Mouse (Mus musculus): ENCODE measurements around the gene Baz1b. TPM values are rescaled to one million over a fixed set of nuclear protein-coding genes. Genes with fewer than 3 reads are reported as not detected.
A peak's percentile ranks its signal among the peaks of the same experiment; 100 is the strongest.

The Baz1b gene
- 68.9 and 70.9 TPM in 2 replicates for polyA plus RNA-seq (2014; fragmentation: Nextera tagmentation; extraction: Ambion mirVana)

- peak; percentile 99 for DNase-seq
Observed at GRCm38 (mm10) chr5:135186621-135187348, at the start of gene Baz1b. TSS of gene Baz1b (plus strand) at chr5:135187264.

GRCm38 (mm10) chr5:135139881-135140280, 47.2 kb upstream of the Baz1b start:
- 72% methylated on average over 2 of the region's 2 CpGs for WGBS
- no peak for TF ChIP-seq CTCF (IDR thresholded peaks at IDR 0.05; ENCODE audit: low read depth)

More at GRCm38 (mm10) chr5:135186621-135187348, at the start of gene Baz1b:
- WGBS: under 1% methylated on average over 56 of the region's 57 CpGs
- Histone ChIP-seq H3K27me3 (ENCODE audit: insufficient read depth, low read length) (no peaks in the 10 kb centered on the region), H3K4me1 (ENCODE audit: insufficient read depth) (peaks cover 9% of the 10 kb centered on the region), H3K9ac (peak within 1 kb of the TSS; percentile 98), H3K27ac (ENCODE audit: low read depth) (peak within 1 kb of the TSS; percentile 98), H3K4me3 (ENCODE audit: low read depth, low read length) (peak within 1 kb of the TSS; percentile 100), H3K4me2 (peak within 1 kb of the TSS; percentile 84), H3K36me3 (ENCODE audit: insufficient read depth) (peaks cover 34% of the 10 kb centered on the region), H3K9me3 (ENCODE audit: low read depth, low read length) (no peaks in the 10 kb centered on the region)
- no peak for TF ChIP-seq CTCF (IDR thresholded peaks at IDR 0.05; ENCODE audit: low read depth)
- peak; percentile 98 for ATAC-seq (ENCODE audit: insufficient read depth)

GRCm38 (mm10) chr5:135144469-135144868, 42.6 kb upstream of the Baz1b start:
- no peak overlapping the region for H3K9ac ChIP-seq

More at GRCm38 (mm10) chr5:135139881-135140280, 47.2 kb upstream of the Baz1b start:
- no peak for DNase-seq
- ATAC-seq (ENCODE audit: insufficient read depth): no peak
- Histone ChIP-seq H3K9me3 (ENCODE audit: low read depth, low read length) (no peaks in the 10 kb centered on the region), H3K27me3 (ENCODE audit: insufficient read depth, low read length) (peaks cover 4% of the 10 kb centered on the region; the same call in 1 of the 2 replicates), H3K36me3 (ENCODE audit: insufficient read depth) (no peaks in the 10 kb centered on the region), H3K9ac (no peak overlapping the region), H3K4me3 (ENCODE audit: low read depth, low read length) (no peak overlapping the region), H3K4me2 (no peak overlapping the region), H3K4me1 (ENCODE audit: insufficient read depth) (no peaks in the 10 kb centered on the region), H3K27ac (ENCODE audit: low read depth) (no peak overlapping the region)

GRCm38 (mm10) chr5:135145532-135145931, 41.5 kb upstream of the Baz1b start:
- no peak overlapping the region for H3K9ac ChIP-seq
- H3K4me2 ChIP-seq: no peak overlapping the region
- ATAC-seq (ENCODE audit: insufficient read depth): no peak
- H3K4me3 ChIP-seq (ENCODE audit: low read depth, low read length): no peak overlapping the region
- no peak for DNase-seq
- no peaks in the 10 kb centered on the region for H3K27me3 ChIP-seq (ENCODE audit: insufficient read depth, low read length)
- no peaks in the 10 kb centered on the region for H3K9me3 ChIP-seq (ENCODE audit: low read depth, low read length)
- no peak for TF ChIP-seq CTCF (IDR thresholded peaks at IDR 0.05; ENCODE audit: low read depth)
- peaks cover 4% of the 10 kb centered on the region; the same call in 1 of the 2 replicates for H3K4me1 ChIP-seq (ENCODE audit: insufficient read depth)
- H3K36me3 ChIP-seq (ENCODE audit: insufficient read depth): no peaks in the 10 kb centered on the region
- 69% methylated on average over 3 of the region's 3 CpGs for WGBS
- no peak overlapping the region for H3K27ac ChIP-seq (ENCODE audit: low read depth)

More at GRCm38 (mm10) chr5:135144469-135144868, 42.6 kb upstream of the Baz1b start:
- WGBS: 38% methylated on average over 4 of the region's 4 CpGs
- Histone ChIP-seq H3K27ac (ENCODE audit: low read depth) (no peak overlapping the region), H3K27me3 (ENCODE audit: insufficient read depth, low read length) (no peaks in the 10 kb centered on the region), H3K4me3 (ENCODE audit: low read depth, low read length) (no peak overlapping the region), H3K4me2 (no peak overlapping the region), H3K4me1 (ENCODE audit: insufficient read depth) (peaks cover 4% of the 10 kb centered on the region; the same call in 1 of the 2 replicates), H3K9me3 (ENCODE audit: low read depth, low read length) (no peaks in the 10 kb centered on the region), H3K36me3 (ENCODE audit: insufficient read depth) (no peaks in the 10 kb centered on the region)
- DNase-seq: no peak
- TF ChIP-seq CTCF (IDR thresholded peaks at IDR 0.05; ENCODE audit: low read depth): no peak
- ATAC-seq (ENCODE audit: insufficient read depth): no peak

GRCm38 (mm10) chr5:135145955-135146354, 41.1 kb upstream of the Baz1b start:
- H3K36me3 ChIP-seq (ENCODE audit: insufficient read depth): no peaks in the 10 kb centered on the region
- no peak overlapping the region for H3K4me3 ChIP-seq (ENCODE audit: low read depth, low read length)
- H3K27me3 ChIP-seq (ENCODE audit: insufficient read depth, low read length): no peaks in the 10 kb centered on the region
- no peak for DNase-seq
- TF ChIP-seq CTCF (IDR thresholded peaks at IDR 0.05; ENCODE audit: low read depth): no peak
- H3K4me1 ChIP-seq (ENCODE audit: insufficient read depth): peaks cover 4% of the 10 kb centered on the region; the same call in 1 of the 2 replicates
- ATAC-seq (ENCODE audit: insufficient read depth): no peak
- H3K9ac ChIP-seq: no peak overlapping the region
- H3K9me3 ChIP-seq (ENCODE audit: low read depth, low read length): no peaks in the 10 kb centered on the region
- no peak overlapping the region for H3K4me2 ChIP-seq
- no peak overlapping the region for H3K27ac ChIP-seq (ENCODE audit: low read depth)

- Histone ChIP-seq H3K36me3 (ENCODE audit: insufficient read depth) (peaks cover 16% of the 10 kb centered on the region), H3K9me3 (ENCODE audit: low read depth, low read length) (no peaks in the 10 kb centered on the region), H3K27me3 (ENCODE audit: insufficient read depth, low read length) (no peaks in the 10 kb centered on the region), H3K4me2 (peak overlapping the region; percentile 82), H3K27ac (ENCODE audit: low read depth) (peak overlapping the region; percentile 58), H3K9ac (peak overlapping the region; percentile 33), H3K4me3 (ENCODE audit: low read depth, low read length) (peak overlapping the region; percentile 88), H3K4me1 (ENCODE audit: insufficient read depth) (peaks cover 4% of the 10 kb centered on the region; the same call in 1 of the 2 replicates)
- DNase-seq: no peak
- WGBS: under 1% methylated on average over 13 of the region's 13 CpGs
- no peak for TF ChIP-seq CTCF (IDR thresholded peaks at IDR 0.05; ENCODE audit: low read depth)
- no peak for ATAC-seq (ENCODE audit: insufficient read depth)
Observed at GRCm38 (mm10) chr5:135148715-135149052, 38.4 kb upstream of the Baz1b start.

GRCm38 (mm10) chr5:135149053-135149819, 37.8 kb upstream of the Baz1b start, which contains the start of gene Tbl2:
TSS of gene Tbl2 (plus strand) at chr5:135149657.
- no peaks in the 10 kb centered on the region for H3K9me3 ChIP-seq (ENCODE audit: low read depth, low read length)
- peak within 1 kb of the TSS; percentile 88 for H3K4me3 ChIP-seq (ENCODE audit: low read depth, low read length)
- peak; percentile 100 for DNase-seq
- H3K4me1 ChIP-seq (ENCODE audit: insufficient read depth): peaks cover 4% of the 10 kb centered on the region; the same call in 1 of the 2 replicates
- peak; percentile 98 for ATAC-seq (ENCODE audit: insufficient read depth)
- H3K36me3 ChIP-seq (ENCODE audit: insufficient read depth): peaks cover 21% of the 10 kb centered on the region
- peak within 1 kb of the TSS; percentile 75 for H3K9ac ChIP-seq
- no peaks in the 10 kb centered on the region for H3K27me3 ChIP-seq (ENCODE audit: insufficient read depth, low read length)
- peak within 1 kb of the TSS; percentile 82 for H3K4me2 ChIP-seq
- H3K27ac ChIP-seq (ENCODE audit: low read depth): peak within 1 kb of the TSS; percentile 97
- 0% methylated on average over 63 of the region's 63 CpGs for WGBS
- TF ChIP-seq CTCF (IDR thresholded peaks at IDR 0.05; ENCODE audit: low read depth): no peak
